Comparison of ENCODE assay signal across 8 mouse cellular contexts in genomic region chr17:34263068-34263467, GRCm38 (mm10). TPM values are rescaled to one million over a fixed set of nuclear protein-coding genes. Genes with fewer than 3 reads are reported as not detected.
DNase-seq lines count a peak whose midpoint lies in the region; ATAC-seq and TF ChIP-seq lines count a peak whose summit lies in the region.

No protein-coding gene starts in this region.

- H3K4me1 ChIP-seq in E14TG2a.4 (replicated peaks; ENCODE audit: low read depth, low read length), result peaks cover 20% of the 10 kb centered on the region
- H3K4me1 ChIP-seq in forebrain, embryonic 11.5 days (replicated peaks; ENCODE audit: control insufficient read depth, insufficient read depth, low read length), result peaks cover 6% of the 10 kb centered on the region; the same call in 1 of the 2 replicates
- peaks cover 23% of the 10 kb centered on the region for H3K4me1 ChIP-seq in liver, embryonic 15.5 days (replicated peaks)
- peaks cover 20% of the 10 kb centered on the region for H3K4me1 ChIP-seq in neural tube, embryonic 12.5 days
- H3K4me1 ChIP-seq in testis, adult 2 months (ENCODE audit: control insufficient read depth, insufficient read depth, low read length), result peaks cover 14% of the 10 kb centered on the region

- H3K9ac ChIP-seq in forebrain, embryonic 11.5 days (ENCODE audit: low read length), result peak overlapping the region; percentile 35; the same call in 1 of the 2 replicates
- H3K9ac ChIP-seq in liver, embryonic 15.5 days, result no peak overlapping the region
- 0 out of 2 replicates have a peak overlapping the region, but pooled peaks have one; percentile 33 for H3K9ac ChIP-seq in neural tube, embryonic 12.5 days

- DNase-seq in c-Kit-positive CD71-negative TER-119-negative erythroid progenitor cells, embryonic 14.5 days (ENCODE audit: low read depth), result peak; percentile 82
- DNase-seq in forebrain, embryonic 11.5 days (ENCODE audit: low spot score), result peak; percentile 77
- DNase-seq in heart, postnatal 14 days, result peak; percentile 60 to 80
- peak; percentile 67 to 77 for DNase-seq in kidney, postnatal 4 days

- intact Hi-C loops in heart, postnatal 14 days (cut with DNase I), result no loop called here

- no peak overlapping the region for H3K27ac ChIP-seq in forebrain, embryonic 11.5 days (ENCODE audit: low read depth, low read length)
- no peak overlapping the region for H3K27ac ChIP-seq in liver, embryonic 15.5 days (replicated peaks)
- H3K27ac ChIP-seq in neural tube, embryonic 12.5 days, result no peak overlapping the region
- H3K27ac ChIP-seq in testis, adult 2 months (ENCODE audit: control insufficient read depth, insufficient read depth, low read depth, low read length), result no peak overlapping the region

- peak overlapping the region; percentile 97 for H3K4me2 ChIP-seq in forebrain, embryonic 11.5 days (ENCODE audit: low read depth, low read length, severe bottlenecking)
- H3K4me2 ChIP-seq in liver, embryonic 15.5 days, result peak overlapping the region; percentile 83
- H3K4me2 ChIP-seq in neural tube, embryonic 12.5 days (replicated peaks), result peak overlapping the region; percentile 98

- no peaks in the 10 kb centered on the region for H3K36me3 ChIP-seq in E14TG2a.4 (ENCODE audit: insufficient read depth, low read length)
- H3K36me3 ChIP-seq in forebrain, embryonic 11.5 days (ENCODE audit: control insufficient read depth, insufficient read depth, low read length), result no peaks in the 10 kb centered on the region
- H3K36me3 ChIP-seq in liver, embryonic 15.5 days (replicated peaks), result no peaks in the 10 kb centered on the region
- H3K36me3 ChIP-seq in neural tube, embryonic 12.5 days, result no peaks in the 10 kb centered on the region
- no peaks in the 10 kb centered on the region for H3K36me3 ChIP-seq in testis, adult 2 months (ENCODE audit: control insufficient read depth, insufficient read depth, low read length)

- no peaks in the 10 kb centered on the region for H3K9me3 ChIP-seq in E14TG2a.4 (ENCODE audit: low read length)
- no peaks in the 10 kb centered on the region for H3K9me3 ChIP-seq in forebrain, embryonic 11.5 days (ENCODE audit: control insufficient read depth, low read length)
- no peaks in the 10 kb centered on the region for H3K9me3 ChIP-seq in liver, embryonic 15.5 days (replicated peaks)
- no peaks in the 10 kb centered on the region for H3K9me3 ChIP-seq in neural tube, embryonic 12.5 days

- no peak for TF ChIP-seq POLR2A in testis, adult 2 months (IDR thresholded peaks at IDR 0.05; ENCODE audit: control insufficient read depth, low read depth, low read length)

- peak; percentile 81 for ATAC-seq in forebrain, embryonic 11.5 days (replicated peaks; ENCODE audit: low FRiP score)
- ATAC-seq in liver, embryonic 15.5 days (ENCODE audit: insufficient read depth), result peak; percentile 40
- peak; percentile 71 for ATAC-seq in neural tube, embryonic 12.5 days (ENCODE audit: low FRiP score, low read depth)

- TF ChIP-seq CTCF in E14TG2a.4 (conservative IDR thresholded peaks at IDR 0.05; ENCODE audit: low read length), result no peak
- TF ChIP-seq CTCF in testis, adult 2 months (IDR thresholded peaks at IDR 0.05; ENCODE audit: control insufficient read depth, insufficient read depth, insufficient replicate concordance, low read depth, low read length), result no peak

- H3K4me3 ChIP-seq in E14TG2a.4 (replicated peaks; ENCODE audit: low read length), result peak overlapping the region; percentile 73
- H3K4me3 ChIP-seq in forebrain, embryonic 11.5 days (ENCODE audit: low read depth, low read length), result peak overlapping the region; percentile 47
- peak overlapping the region; percentile 55 for H3K4me3 ChIP-seq in liver, embryonic 15.5 days (replicated peaks)
- H3K4me3 ChIP-seq in neural tube, embryonic 12.5 days, result peak overlapping the region; percentile 41
- peak overlapping the region; percentile 75 for H3K4me3 ChIP-seq in testis, adult 2 months (ENCODE audit: control insufficient read depth, low read depth, low read length)

- 3% methylated on average over 8 of the region's 8 CpGs for WGBS in forebrain, embryonic 11.5 days
- 3% methylated on average over 8 of the region's 8 CpGs for WGBS in liver, embryonic 15.5 days (ENCODE audit: insufficient replicate concordance)
- under 1% methylated on average over 8 of the region's 8 CpGs for WGBS in neural tube, embryonic 12.5 days

- H3K27me3 ChIP-seq in E14TG2a.4 (ENCODE audit: insufficient read depth, low read length), result peaks cover 89% of the 10 kb centered on the region
- peaks cover 13% of the 10 kb centered on the region for H3K27me3 ChIP-seq in forebrain, embryonic 11.5 days (ENCODE audit: control insufficient read depth, insufficient read depth, low read length)
- H3K27me3 ChIP-seq in liver, embryonic 15.5 days, result peaks cover 55% of the 10 kb centered on the region
- H3K27me3 ChIP-seq in neural tube, embryonic 12.5 days (replicated peaks), result peaks cover 16% of the 10 kb centered on the region
- no peaks in the 10 kb centered on the region for H3K27me3 ChIP-seq in testis, adult 2 months (ENCODE audit: control insufficient read depth, insufficient read depth, low read length)

RNA-seq across cellular contexts. Expression of gene H2-Ab1, which starts 5.6 kb away (rescaled TPM):
- polyA plus RNA-seq in forebrain, embryonic 11.5 days (2014; fragmentation: Nextera tagmentation; extraction: Ambion mirVana), result 3.0 and 3.6 TPM in 2 replicates
- 10 to 100 TPM in 1 of 2 experiments, 1 to 10 TPM in 1; 6.6 to 12.7 TPM for total RNA-seq in heart, postnatal 14 days (2021)
- polyA plus RNA-seq in liver, embryonic 15.5 days (2015; fragmentation: Nextera tagmentation; extraction: Ambion mirVana), result 6.6 and 9.3 TPM in 2 replicates
- 1.6 and 2.2 TPM in 2 replicates for polyA plus RNA-seq in neural tube, embryonic 12.5 days (2016; fragmentation: Nextera tagmentation; extraction: Ambion mirVana)
- polyA plus RNA-seq in testis, adult 2 months (2012; rRNA removed), result 31.1 and 36.4 TPM in 2 replicates

RNA-seq across cellular contexts. Expression of gene H2-Ob, which starts 24.4 kb away (rescaled TPM):
- polyA plus RNA-seq in forebrain, embryonic 11.5 days (2014; fragmentation: Nextera tagmentation; extraction: Ambion mirVana), result not detected in 2 replicates
- total RNA-seq in heart, postnatal 14 days (2021), result under 1 TPM; 0.88 TPM
- polyA plus RNA-seq in liver, embryonic 15.5 days (2015; fragmentation: Nextera tagmentation; extraction: Ambion mirVana), result 0.31 and 0.51 TPM in 2 replicates
- not detected in 2 replicates for polyA plus RNA-seq in neural tube, embryonic 12.5 days (2016; fragmentation: Nextera tagmentation; extraction: Ambion mirVana)
- polyA plus RNA-seq in testis, adult 2 months (2012; rRNA removed), result 0.06 and 0.16 TPM in 2 replicates

RNA-seq across cellular contexts. Expression of gene H2-Aa, which starts 24.6 kb away (rescaled TPM):
- polyA plus RNA-seq in forebrain, embryonic 11.5 days (2014; fragmentation: Nextera tagmentation; extraction: Ambion mirVana), result not detected in 2 replicates
- 10 to 100 TPM in 1 of 2 experiments, 1 to 10 TPM in 1; 7.0 to 13.1 TPM for total RNA-seq in heart, postnatal 14 days (2021)
- 2.6 and 2.8 TPM in 2 replicates for polyA plus RNA-seq in liver, embryonic 15.5 days (2015; fragmentation: Nextera tagmentation; extraction: Ambion mirVana)
- 0.16 TPM in 1 of 2 replicates, not detected in the other for polyA plus RNA-seq in neural tube, embryonic 12.5 days (2016; fragmentation: Nextera tagmentation; extraction: Ambion mirVana)
- polyA plus RNA-seq in testis, adult 2 months (2012; rRNA removed), result 10.1 and 11.6 TPM in 2 replicates

RNA-seq across cellular contexts. Expression of gene H2-Eb1, which starts 42.6 kb away (rescaled TPM):
- 0.92 and 0.99 TPM in 2 replicates for polyA plus RNA-seq in forebrain, embryonic 11.5 days (2014; fragmentation: Nextera tagmentation; extraction: Ambion mirVana)
- 10 to 100 TPM in 1 of 2 experiments, 1 to 10 TPM in 1; 5.8 to 11.8 TPM for total RNA-seq in heart, postnatal 14 days (2021)
- 1.7 and 1.8 TPM in 2 replicates for polyA plus RNA-seq in liver, embryonic 15.5 days (2015; fragmentation: Nextera tagmentation; extraction: Ambion mirVana)
- polyA plus RNA-seq in neural tube, embryonic 12.5 days (2016; fragmentation: Nextera tagmentation; extraction: Ambion mirVana), result 1.8 and 2.3 TPM in 2 replicates
- polyA plus RNA-seq in testis, adult 2 months (2012; rRNA removed), result 5.6 and 7.8 TPM in 2 replicates

RNA-seq across cellular contexts. Expression of gene Tap2, which starts 59.7 kb away (rescaled TPM):
- 0.11 and 0.41 TPM in 2 replicates for polyA plus RNA-seq in forebrain, embryonic 11.5 days (2014; fragmentation: Nextera tagmentation; extraction: Ambion mirVana)
- 10 to 100 TPM; 18.9 to 20.7 TPM for total RNA-seq in heart, postnatal 14 days (2021)
- 7.2 and 7.4 TPM in 2 replicates for polyA plus RNA-seq in liver, embryonic 15.5 days (2015; fragmentation: Nextera tagmentation; extraction: Ambion mirVana)
- polyA plus RNA-seq in neural tube, embryonic 12.5 days (2016; fragmentation: Nextera tagmentation; extraction: Ambion mirVana), result 0.89 and 1.7 TPM in 2 replicates
- polyA plus RNA-seq in testis, adult 2 months (2012; rRNA removed), result 1.3 and 2.0 TPM in 2 replicates
